Comparison of ENCODE assay signal across 24 mouse cellular contexts in the genomic region with DNA sequence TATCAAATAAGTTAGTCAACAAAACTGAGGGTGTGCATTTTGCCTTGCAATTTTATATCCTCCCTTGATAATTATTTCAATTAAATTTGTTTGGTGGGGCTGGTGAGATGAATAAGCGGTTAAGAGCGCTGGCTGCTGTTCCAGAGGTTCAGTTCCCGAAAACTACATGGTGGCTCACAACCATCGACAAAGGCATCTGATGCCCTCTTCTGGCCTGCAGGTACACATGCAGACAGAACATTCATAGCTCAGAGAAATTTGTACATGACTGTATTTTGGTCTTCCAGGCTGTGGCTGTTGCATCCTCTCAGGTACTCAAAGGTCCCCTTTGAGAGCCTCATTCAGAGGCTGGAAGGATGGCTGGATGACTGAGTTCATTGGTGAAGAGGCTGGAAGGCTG. TPM values are rescaled to one million over a fixed set of nuclear protein-coding genes. Genes with fewer than 3 reads are reported as not detected.
DNase-seq lines count a peak whose midpoint lies in the region; ATAC-seq and TF ChIP-seq lines count a peak whose summit lies in the region.
"Had no signal": no experiment of that assay in that cellular context is flagged by ENCODE, and none has a peak within 500 bp of the region (broad histone marks: within the 10 kb centered on the region; RNA-seq: fewer than 3 reads in every experiment).

No protein-coding gene starts in this region.

- 0 out of 2 replicates have a peak, but pooled peaks have one; percentile 6 for TF ChIP-seq CTCF in liver, postnatal 0 days (IDR thresholded peaks at IDR 0.05; ENCODE audit: low read depth)

- no peak for ATAC-seq in liver, postnatal 0 days
- ATAC-seq in liver, embryonic 12.5 days = no peak

- no peaks in the 10 kb centered on the region for H3K27me3 ChIP-seq in liver, postnatal 0 days (ENCODE audit: insufficient read depth, low read length)
- no peaks in the 10 kb centered on the region for H3K27me3 ChIP-seq in liver, embryonic 12.5 days (replicated peaks)
- H3K27me3 ChIP-seq: embryonic facial prominence, embryonic 15.5 days; heart, embryonic 13.5 days; hindbrain, embryonic 15.5 days; lung, embryonic 15.5 days; neural tube, embryonic 12.5 days had no signal

- H3K4me3 ChIP-seq in liver, postnatal 0 days (ENCODE audit: low read depth, low read length) = no peak overlapping the region
- H3K4me3 ChIP-seq in liver, embryonic 12.5 days = no peak overlapping the region
- H3K4me3 ChIP-seq: embryonic facial prominence, embryonic 15.5 days; forebrain, embryonic 10.5 days; heart, embryonic 13.5 days; hindbrain, embryonic 15.5 days; lung, embryonic 15.5 days; neural tube, embryonic 12.5 days had no signal

- no peak overlapping the region for H3K9ac ChIP-seq in liver, postnatal 0 days (replicated peaks)
- no peak overlapping the region for H3K9ac ChIP-seq in liver, embryonic 12.5 days
- H3K9ac ChIP-seq: embryonic facial prominence, embryonic 15.5 days; heart, embryonic 13.5 days; hindbrain, embryonic 15.5 days; lung, embryonic 15.5 days; neural tube, embryonic 12.5 days had no signal

- 80% methylated on average over 4 of the region's 4 CpGs for WGBS in liver, postnatal 0 days (ENCODE audit: insufficient replicate concordance)
- WGBS in liver, embryonic 12.5 days (ENCODE audit: insufficient replicate concordance) = 75% methylated on average over 4 of the region's 4 CpGs

- no peak for TF ChIP-seq EP300 in liver, postnatal 0 days (IDR thresholded peaks at IDR 0.05; ENCODE audit: low read depth)

- DNase-seq in kidney, adult 18-20 months = peak; percentile 6
- no peak for DNase-seq in kidney, postnatal 10 days
- no peak for DNase-seq in liver, postnatal 0 days
- DNase-seq in MEL-GATA-1-ER (ENCODE audit: extremely low read depth, low read depth) = peak; percentile 41
- DNase-seq in ovary, postnatal 10 days (ENCODE audit: low spot score) = no peak
- no peak for DNase-seq in frontal cortex, postnatal 36 days (ENCODE audit: low spot score in 2 of 2)
- DNase-seq: adrenal gland, postnatal 36 days; cerebellum, adult 11-12 months; cerebellum, postnatal 36 days; gastrocnemius, postnatal 10 days; heart, postnatal 36 days; left cerebral cortex, postnatal 4 days; right cerebral cortex, adult 18-20 months; thymus, postnatal 4 days had no signal

- no peak overlapping the region for H3K27ac ChIP-seq in liver, postnatal 0 days (ENCODE audit: low read depth)
- H3K27ac ChIP-seq in liver, embryonic 12.5 days = no peak overlapping the region
- H3K27ac ChIP-seq: embryonic facial prominence, embryonic 15.5 days; forebrain, embryonic 10.5 days; heart, embryonic 13.5 days; hindbrain, embryonic 15.5 days; lung, embryonic 15.5 days; macrophage; neural tube, embryonic 12.5 days had no signal

- H3K4me1 ChIP-seq in liver, postnatal 0 days (ENCODE audit: insufficient read depth) = no peaks in the 10 kb centered on the region
- peaks cover 4% of the 10 kb centered on the region; the same call in 1 of the 2 replicates for H3K4me1 ChIP-seq in liver, embryonic 12.5 days

- no peak overlapping the region for H3K4me2 ChIP-seq in liver, postnatal 0 days (ENCODE audit: low read depth, low read length)
- no peak overlapping the region for H3K4me2 ChIP-seq in liver, embryonic 12.5 days
- H3K4me2 ChIP-seq: embryonic facial prominence, embryonic 15.5 days; heart, embryonic 13.5 days; hindbrain, embryonic 15.5 days; liver, embryonic 11.5 days; lung, embryonic 15.5 days; midbrain, embryonic 11.5 days; neural tube, embryonic 12.5 days had no signal

- H3K36me3 ChIP-seq in liver, postnatal 0 days (replicated peaks; ENCODE audit: insufficient read depth, low read length) = peaks cover 10% of the 10 kb centered on the region
- no peaks in the 10 kb centered on the region for H3K36me3 ChIP-seq in liver, embryonic 12.5 days
- H3K36me3 ChIP-seq: embryonic facial prominence, embryonic 15.5 days; forebrain, embryonic 10.5 days; heart, embryonic 13.5 days; hindbrain, embryonic 15.5 days; lung, embryonic 15.5 days; neural tube, embryonic 12.5 days had no signal

- no peaks in the 10 kb centered on the region for H3K9me3 ChIP-seq in liver, postnatal 0 days (ENCODE audit: low read length)
- H3K9me3 ChIP-seq in liver, embryonic 12.5 days (replicated peaks) = no peaks in the 10 kb centered on the region
- H3K9me3 ChIP-seq: embryonic facial prominence, embryonic 15.5 days; heart, embryonic 13.5 days; hindbrain, embryonic 15.5 days; lung, embryonic 15.5 days; neural tube, embryonic 12.5 days had no signal

RNA-seq across cellular contexts. Expression of a gene that starts 1.8 kb away (rescaled TPM):
- 0.89 and 1.3 TPM in 2 replicates for polyA plus RNA-seq in liver, postnatal 0 days (2015; fragmentation: Nextera tagmentation; extraction: Ambion mirVana)
- polyA plus RNA-seq in liver, embryonic 12.5 days (2016; fragmentation: Nextera tagmentation; extraction: Ambion mirVana) = not detected in 2 replicates
- polyA plus RNA-seq: heart, embryonic 13.5 days; liver, embryonic 11.5 days; macrophage; neural tube, embryonic 12.5 days had no signal

RNA-seq across cellular contexts. Expression of a gene that starts 28.0 kb away (rescaled TPM):
- 2,442 and 2,581 TPM in 2 replicates for polyA plus RNA-seq in liver, postnatal 0 days (2015; fragmentation: Nextera tagmentation; extraction: Ambion mirVana)
- polyA plus RNA-seq in liver, embryonic 12.5 days (2016; fragmentation: Nextera tagmentation; extraction: Ambion mirVana) = not detected in 2 replicates
- polyA plus RNA-seq: forebrain, embryonic 10.5 days; liver, embryonic 11.5 days; midbrain, embryonic 11.5 days had no signal

Comparison
In these comparisons a context has a peak if more than half of its experiments do, and no peak if none do; other contexts are left out.
1. DNase-seq: peak in kidney, adult 18-20 months (single experiment) and MEL-GATA-1-ER (single experiment); none in kidney, postnatal 10 days (single experiment), liver, postnatal 0 days (single experiment), ovary, postnatal 10 days (single experiment) and frontal cortex, postnatal 36 days (0 of 2).
2. RNA of a gene that starts 28.0 kb away (polyA plus RNA-seq): 2,442 to 2,581 TPM in liver, postnatal 0 days; not detected in liver, embryonic 12.5 days; every median in the first group is over 1,000 times any median in the second.